Mouse (Mus musculus): Measurements from ENCODE around the gene Hsf5. TPM values are rescaled to one million over a fixed set of nuclear protein-coding genes. Genes with fewer than 3 reads are reported as not detected.
A peak's percentile ranks its signal among the peaks of the same experiment; 100 is the strongest.

The Hsf5 gene
- 0.37 and 0.52 TPM in 2 replicates for polyA plus RNA-seq (2014; fragmentation: Nextera tagmentation; extraction: Ambion mirVana)

- H3K9me3 ChIP-seq (ENCODE audit: control insufficient read depth, low read length), result no peaks in the 10 kb centered on the region; the same call in 1 of the 2 replicates
- peaks cover 37% of the 10 kb centered on the region for H3K36me3 ChIP-seq (ENCODE audit: control insufficient read depth, insufficient read depth, low read length)
- WGBS, result 90% methylated on average over 69 of the region's 69 CpGs
- H3K4me2 ChIP-seq (ENCODE audit: low read depth, low read length, severe bottlenecking), result no peak within 1 kb of the TSS
- no peaks in the 10 kb centered on the region for H3K27me3 ChIP-seq (ENCODE audit: control insufficient read depth, insufficient read depth, low read length)
- no peak within 1 kb of the TSS for H3K4me3 ChIP-seq (ENCODE audit: low read depth, low read length)
- no peak for ATAC-seq (replicated peaks; ENCODE audit: low FRiP score)
- no peak for DNase-seq (ENCODE audit: low spot score)
- H3K4me1 ChIP-seq (replicated peaks; ENCODE audit: control insufficient read depth, insufficient read depth, low read length), result no peaks in the 10 kb centered on the region
- H3K27ac ChIP-seq (ENCODE audit: low read depth, low read length), result no peak within 1 kb of the TSS
- H3K9ac ChIP-seq (ENCODE audit: low read length), result no peak within 1 kb of the TSS
Observed at GRCm38 (mm10) chr11:87616790-87617474, at the start of gene Hsf5. Gene Hsf5, plus strand, starts transcription at chr11:87617164.

DNA sequence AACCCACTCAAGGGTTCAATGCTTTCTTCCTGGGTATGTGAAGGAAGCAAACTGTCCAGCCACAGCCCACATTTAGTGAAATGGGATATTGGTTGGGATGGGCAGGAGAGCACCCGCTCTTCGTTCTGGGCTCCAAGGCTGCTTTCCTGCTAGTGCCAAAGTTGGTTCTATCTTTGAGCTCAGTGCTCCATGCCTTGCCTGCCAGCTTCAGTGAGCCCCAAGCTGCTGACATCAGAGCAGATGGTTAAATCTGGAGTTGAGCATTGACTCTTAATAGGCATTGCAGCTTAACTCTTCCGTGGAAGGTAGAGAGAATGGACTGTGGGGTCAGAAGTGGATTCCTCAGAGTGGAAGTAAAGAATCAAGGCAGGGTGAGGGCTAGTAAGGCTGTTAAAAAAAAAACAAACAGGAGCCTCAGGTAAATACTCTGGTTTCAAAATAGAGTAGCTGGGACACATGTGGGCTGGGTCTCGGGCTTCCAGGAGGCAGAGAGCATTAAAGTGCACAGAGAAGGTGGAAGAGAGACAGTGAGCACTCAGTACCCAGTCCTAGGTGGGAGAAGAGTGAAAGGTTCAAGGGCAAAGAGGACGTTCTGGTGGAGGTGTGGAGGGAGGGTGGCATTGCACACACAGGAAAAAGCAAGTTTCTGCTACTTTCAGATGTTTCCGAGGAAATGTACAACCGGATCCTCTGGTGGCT is 48.6 kb upstream of the Hsf5 start, which contains the start of gene Sept4:
Sept4 (plus strand) TSS at position 649 of the 699 bp plus-strand sequence.
- Histone ChIP-seq H3K4me3 (ENCODE audit: low read depth, low read length) (no peak within 1 kb of the TSS), H3K9ac (ENCODE audit: low read length) (no peak within 1 kb of the TSS), H3K4me1 (replicated peaks; ENCODE audit: control insufficient read depth, insufficient read depth, low read length) (no peaks in the 10 kb centered on the region), H3K4me2 (ENCODE audit: low read depth, low read length, severe bottlenecking) (no peak within 1 kb of the TSS), H3K36me3 (ENCODE audit: control insufficient read depth, insufficient read depth, low read length) (no peaks in the 10 kb centered on the region), H3K27me3 (ENCODE audit: control insufficient read depth, insufficient read depth, low read length) (no peaks in the 10 kb centered on the region), H3K9me3 (ENCODE audit: control insufficient read depth, low read length) (no peaks in the 10 kb centered on the region), H3K27ac (ENCODE audit: low read depth, low read length) (no peak within 1 kb of the TSS)
- no peak for DNase-seq (ENCODE audit: low spot score)
- 86% methylated on average over 7 of the region's 7 CpGs for WGBS
- no peak for ATAC-seq (replicated peaks; ENCODE audit: low FRiP score)

GRCm38 (mm10) chr11:87570743-87571142 is 46.2 kb upstream of the Hsf5 start:
- WGBS, result 72% methylated on average over 5 of the region's 5 CpGs
- Histone ChIP-seq H3K27ac (ENCODE audit: low read depth, low read length) (no peak overlapping the region), H3K4me1 (replicated peaks; ENCODE audit: control insufficient read depth, insufficient read depth, low read length) (no peaks in the 10 kb centered on the region), H3K36me3 (ENCODE audit: control insufficient read depth, insufficient read depth, low read length) (no peaks in the 10 kb centered on the region), H3K9ac (ENCODE audit: low read length) (no peak overlapping the region), H3K27me3 (ENCODE audit: control insufficient read depth, insufficient read depth, low read length) (no peaks in the 10 kb centered on the region), H3K4me3 (ENCODE audit: low read depth, low read length) (no peak overlapping the region), H3K9me3 (ENCODE audit: control insufficient read depth, low read length) (no peaks in the 10 kb centered on the region), H3K4me2 (ENCODE audit: low read depth, low read length, severe bottlenecking) (no peak overlapping the region)
- no peak for DNase-seq (ENCODE audit: low spot score)
- ATAC-seq (replicated peaks; ENCODE audit: low FRiP score), result no peak

- Histone ChIP-seq H3K4me1 (replicated peaks; ENCODE audit: control insufficient read depth, insufficient read depth, low read length) (no peaks in the 10 kb centered on the region), H3K4me3 (ENCODE audit: low read depth, low read length) (no peak overlapping the region), H3K9me3 (ENCODE audit: control insufficient read depth, low read length) (no peaks in the 10 kb centered on the region), H3K9ac (ENCODE audit: low read length) (no peak overlapping the region), H3K4me2 (ENCODE audit: low read depth, low read length, severe bottlenecking) (no peak overlapping the region), H3K36me3 (ENCODE audit: control insufficient read depth, insufficient read depth, low read length) (no peaks in the 10 kb centered on the region), H3K27me3 (ENCODE audit: control insufficient read depth, insufficient read depth, low read length) (no peaks in the 10 kb centered on the region), H3K27ac (ENCODE audit: low read depth, low read length) (no peak overlapping the region)
- WGBS, result 96% methylated on average over 1 of the region's 1 CpGs
- DNase-seq (ENCODE audit: low spot score) (no peak), ATAC-seq (replicated peaks; ENCODE audit: low FRiP score) (no peak)
Observed at GRCm38 (mm10) chr11:87571361-87571950, 45.5 kb upstream of the Hsf5 start.

DNA sequence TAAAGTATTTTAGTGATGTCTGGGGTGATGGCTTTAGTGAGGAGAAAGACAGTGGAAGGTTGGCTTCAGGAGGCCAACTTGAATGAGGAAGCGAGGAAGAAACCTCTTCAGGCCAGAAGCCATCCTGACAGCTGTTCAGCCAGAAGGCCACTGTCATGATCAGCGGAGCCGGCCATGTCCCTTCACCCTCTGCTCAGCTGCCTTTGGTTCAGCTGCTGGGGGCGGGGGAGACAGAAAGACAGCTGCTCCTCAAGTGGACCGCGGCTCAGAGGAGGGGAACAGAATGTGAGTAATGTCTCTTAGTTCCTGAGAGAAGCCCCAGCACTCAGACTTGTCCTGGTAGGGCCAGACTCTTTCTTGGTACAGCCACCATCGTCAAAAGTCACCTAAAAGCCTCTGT is 43.2 kb upstream of the Hsf5 start:
- H3K9ac ChIP-seq (ENCODE audit: low read length), result no peak overlapping the region
- H3K27ac ChIP-seq (ENCODE audit: low read depth, low read length), result no peak overlapping the region
- WGBS, result 85% methylated on average over 7 of the region's 7 CpGs
- no peak for DNase-seq (ENCODE audit: low spot score)
- ATAC-seq (replicated peaks; ENCODE audit: low FRiP score), result no peak
- H3K36me3 ChIP-seq (ENCODE audit: control insufficient read depth, insufficient read depth, low read length), result no peaks in the 10 kb centered on the region
- H3K27me3 ChIP-seq (ENCODE audit: control insufficient read depth, insufficient read depth, low read length), result no peaks in the 10 kb centered on the region
- H3K4me3 ChIP-seq (ENCODE audit: low read depth, low read length), result no peak overlapping the region
- no peaks in the 10 kb centered on the region for H3K9me3 ChIP-seq (ENCODE audit: control insufficient read depth, low read length)
- H3K4me1 ChIP-seq (replicated peaks; ENCODE audit: control insufficient read depth, insufficient read depth, low read length), result peaks cover 7% of the 10 kb centered on the region
- no peak overlapping the region for H3K4me2 ChIP-seq (ENCODE audit: low read depth, low read length, severe bottlenecking)

DNA sequence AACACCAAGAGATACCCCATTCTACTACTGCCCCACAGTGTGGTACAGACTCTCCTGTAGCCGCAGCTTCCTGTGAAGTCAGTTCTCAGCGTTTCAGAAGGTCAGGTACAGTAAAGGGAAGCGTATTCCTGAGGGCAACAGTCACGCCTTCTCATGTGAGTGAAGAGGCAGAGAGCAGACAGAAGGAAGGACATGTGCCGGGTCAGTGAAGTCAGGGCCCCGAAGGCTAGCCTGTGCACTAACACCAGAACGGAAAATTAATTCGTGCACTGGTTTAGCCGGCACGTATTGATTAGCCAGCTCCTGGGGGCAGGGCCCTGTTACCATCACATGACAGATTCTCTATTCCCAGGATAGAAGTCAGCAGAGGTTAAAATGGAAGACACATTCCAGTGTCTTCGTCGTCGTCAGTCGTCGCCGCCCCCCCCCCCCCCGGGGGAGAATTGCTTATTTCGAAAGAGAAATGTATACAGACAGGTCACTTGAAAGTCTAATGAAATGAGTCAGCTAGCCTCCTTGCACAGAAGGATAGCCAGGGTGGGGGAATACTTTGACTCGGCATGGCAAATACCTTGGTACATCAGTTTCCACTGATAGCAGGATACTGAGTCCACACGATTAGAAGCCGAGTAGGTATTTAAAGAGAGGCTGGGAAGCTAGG is 42.3 kb upstream of the Hsf5 start:
- DNase-seq (ENCODE audit: low spot score) (no peak), ATAC-seq (replicated peaks; ENCODE audit: low FRiP score) (no peak)
- Histone ChIP-seq H3K27ac (ENCODE audit: low read depth, low read length) (no peak overlapping the region), H3K4me3 (ENCODE audit: low read depth, low read length) (no peak overlapping the region), H3K4me2 (ENCODE audit: low read depth, low read length, severe bottlenecking) (no peak overlapping the region), H3K36me3 (ENCODE audit: control insufficient read depth, insufficient read depth, low read length) (no peaks in the 10 kb centered on the region), H3K9me3 (ENCODE audit: control insufficient read depth, low read length) (no peaks in the 10 kb centered on the region), H3K9ac (ENCODE audit: low read length) (no peak overlapping the region), H3K27me3 (ENCODE audit: control insufficient read depth, insufficient read depth, low read length) (no peaks in the 10 kb centered on the region), H3K4me1 (replicated peaks; ENCODE audit: control insufficient read depth, insufficient read depth, low read length) (peaks cover 8% of the 10 kb centered on the region)
- WGBS, result 80% methylated on average over 21 of the region's 21 CpGs

DNA sequence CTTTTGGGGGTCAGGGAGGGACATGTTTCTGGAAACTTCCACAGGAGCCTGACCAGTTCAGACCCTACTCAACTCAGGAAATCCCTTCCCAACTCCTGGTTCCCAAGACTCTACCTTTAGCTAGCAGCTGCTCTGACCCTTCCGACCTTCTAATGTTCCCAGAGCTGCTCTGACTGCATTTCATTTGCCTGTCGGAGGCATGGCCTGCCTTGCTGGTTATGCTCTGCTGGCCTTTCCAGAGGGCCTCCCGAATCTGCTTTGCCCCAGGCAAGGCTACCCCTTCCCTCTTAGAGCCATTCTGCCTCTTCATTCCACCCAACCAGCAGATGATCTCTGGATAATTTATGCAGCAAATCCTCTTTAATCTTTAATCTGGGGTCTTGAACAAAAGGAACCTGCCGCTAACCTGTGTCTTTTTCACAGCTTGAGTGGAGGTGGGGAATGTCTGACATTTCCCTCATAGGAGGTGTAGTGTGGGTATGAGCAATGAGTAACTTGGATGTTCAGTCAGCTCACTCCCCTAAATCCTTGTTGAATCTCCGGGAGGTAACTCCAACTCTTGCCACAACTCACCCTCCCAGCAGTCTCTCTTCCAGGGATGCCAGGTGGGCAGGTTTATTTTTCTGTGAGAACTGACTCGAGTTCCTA is 39.2 kb upstream of the Hsf5 start:
- Histone ChIP-seq H3K4me3 (ENCODE audit: low read depth, low read length) (peak overlapping the region; percentile 54), H3K27ac (ENCODE audit: low read depth, low read length) (no peak overlapping the region), H3K4me2 (ENCODE audit: low read depth, low read length, severe bottlenecking) (peak overlapping the region; percentile 96), H3K36me3 (ENCODE audit: control insufficient read depth, insufficient read depth, low read length) (no peaks in the 10 kb centered on the region), H3K4me1 (replicated peaks; ENCODE audit: control insufficient read depth, insufficient read depth, low read length) (peaks cover 8% of the 10 kb centered on the region), H3K27me3 (ENCODE audit: control insufficient read depth, insufficient read depth, low read length) (no peaks in the 10 kb centered on the region), H3K9ac (ENCODE audit: low read length) (peak overlapping the region; percentile 72), H3K9me3 (ENCODE audit: control insufficient read depth, low read length) (no peaks in the 10 kb centered on the region)
- WGBS, result 10% methylated on average over 6 of the region's 6 CpGs
- ATAC-seq (replicated peaks; ENCODE audit: low FRiP score) (no peak), DNase-seq (ENCODE audit: low spot score) (no peak)

Data from forebrain, embryonic 11.5 days (tissue).